Mouse (Mus musculus) activated CD4-positive, CD25-positive, alpha-beta regulatory T cell, adult 4 months (primary cell): ENCODE measurements around the gene Slc2a2. TPM values are rescaled to one million over a fixed set of nuclear protein-coding genes. Genes with fewer than 3 reads are reported as not detected.
A peak's percentile ranks its signal among the peaks of the same experiment; 100 is the strongest.

ENCODE experiments used
- ATAC-seq: one replicate; pipeline ENCODE4 v1.8.0; 2017
- polyA plus RNA-seq, 2 experiments: library from polyadenylated mRNA; unstranded; fragments of 100-300 nt; shearing (Covaris generic); gene quantifications; one replicate each; pipeline ENCODE4 v1.2.1; 2017

Slc2a2 gene
- polyA plus RNA-seq = under 1 TPM in 1 of 2 experiments, not detected in 1; 0.69 TPM

GRCm38 (mm10) chr3:28697797-28698196 lies at the start of gene Slc2a2:
TSS of gene Slc2a2 (plus strand) at chr3:28697903.
- no peak for ATAC-seq

GRCm38 (mm10) chr3:28652574-28652973 lies 45.1 kb upstream of the Slc2a2 start:
- ATAC-seq = no peak

- ATAC-seq = no peak
Measured at GRCm38 (mm10) chr3:28653043-28653442, 44.7 kb upstream of the Slc2a2 start.

GRCm38 (mm10) chr3:28654740-28655139 lies 43.0 kb upstream of the Slc2a2 start:
- ATAC-seq = no peak

- no peak for ATAC-seq
Measured at GRCm38 (mm10) chr3:28658349-28658748, 39.4 kb upstream of the Slc2a2 start.

- ATAC-seq = no peak
Measured at GRCm38 (mm10) chr3:28680851-28681250, 16.9 kb upstream of the Slc2a2 start.

GRCm38 (mm10) chr3:28681866-28682265 lies 15.8 kb upstream of the Slc2a2 start:
- ATAC-seq = no peak

- no peak for ATAC-seq
Measured at GRCm38 (mm10) chr3:28682411-28682810, 15.3 kb upstream of the Slc2a2 start.

GRCm38 (mm10) chr3:28685510-28685909 lies 12.2 kb upstream of the Slc2a2 start:
- no peak for ATAC-seq

- no peak for ATAC-seq
Measured at GRCm38 (mm10) chr3:28694811-28695210, 2.9 kb upstream of the Slc2a2 start.

- no peak for ATAC-seq
Measured at GRCm38 (mm10) chr3:28695608-28696007, 2.1 kb upstream of the Slc2a2 start.

GRCm38 (mm10) chr3:28696162-28696561 lies 1.5 kb upstream of the Slc2a2 start:
- ATAC-seq = no peak

- ATAC-seq = no peak
Measured at GRCm38 (mm10) chr3:28699601-28700000, 1.9 kb downstream of the Slc2a2 start.

- peak; percentile 46 for ATAC-seq
Measured at GRCm38 (mm10) chr3:28705522-28706137, 7.9 kb downstream of the Slc2a2 start.

- ATAC-seq = no peak
Measured at GRCm38 (mm10) chr3:28706736-28707135, 9.0 kb downstream of the Slc2a2 start.

GRCm38 (mm10) chr3:28709740-28710139 lies 12.0 kb downstream of the Slc2a2 start:
- no peak for ATAC-seq

GRCm38 (mm10) chr3:28713913-28714698 lies 16.4 kb downstream of the Slc2a2 start:
- ATAC-seq = no peak

- ATAC-seq = no peak
Measured at GRCm38 (mm10) chr3:28718521-28718920, 20.8 kb downstream of the Slc2a2 start.

- ATAC-seq = no peak
Measured at GRCm38 (mm10) chr3:28721218-28721617, 23.5 kb downstream of the Slc2a2 start.

GRCm38 (mm10) chr3:28721838-28722237 lies 24.1 kb downstream of the Slc2a2 start:
- ATAC-seq = no peak

GRCm38 (mm10) chr3:28722531-28722930 lies 24.8 kb downstream of the Slc2a2 start:
- no peak for ATAC-seq

- ATAC-seq = no peak
Measured at GRCm38 (mm10) chr3:28723534-28723933, 25.8 kb downstream of the Slc2a2 start.

- ATAC-seq = no peak
Measured at GRCm38 (mm10) chr3:28725203-28725602, 27.5 kb downstream of the Slc2a2 start.

- no peak for ATAC-seq
Measured at GRCm38 (mm10) chr3:28726356-28726755, 28.7 kb downstream of the Slc2a2 start.
